Mouse (Mus musculus): ENCODE measurements at regions not wholly inside any gene's neighbourhood (a gene's known extent, or its start where the extent isn't known, plus 50 kb on each side); places are given as distances from the start of the nearest gene placed in this dataset.

DNA sequence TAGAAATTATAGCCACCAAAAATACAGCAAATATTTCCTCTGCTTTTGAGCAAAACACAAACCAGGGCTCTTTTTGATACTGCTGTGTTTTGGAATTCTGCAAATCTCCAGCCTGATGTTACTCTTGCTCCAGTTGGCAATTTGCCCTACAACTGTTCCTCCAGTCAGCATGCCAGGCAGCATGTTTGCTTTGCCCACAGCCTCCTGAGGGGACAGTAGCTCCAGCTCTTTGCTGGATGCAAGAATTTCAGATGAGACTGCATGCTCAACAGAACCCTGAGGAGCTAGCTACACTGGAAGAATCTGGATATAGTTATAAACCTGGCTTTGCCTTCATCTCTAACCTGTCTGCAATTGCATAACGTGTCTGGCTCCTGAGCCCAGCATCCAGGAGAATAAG lies 141.7 kb downstream of the Fam76b start:
- TF ChIP-seq EP300 (IDR thresholded peaks at IDR 0.05) = no peak
- no peak for TF ChIP-seq CTCF (IDR thresholded peaks at IDR 0.05)
